Mouse (Mus musculus) MN1 (cell line): Measurements from ENCODE around the gene Mtrex.
A peak's percentile ranks its signal among the peaks of the same experiment; 100 is the strongest.

ENCODE experiments used
- DNase-seq: peaks from one replicate; pipeline ENCODE4 v3.0.0-alpha.2; 2016; ENCODE audit warnings: low spot score

The Mtrex gene

DNA sequence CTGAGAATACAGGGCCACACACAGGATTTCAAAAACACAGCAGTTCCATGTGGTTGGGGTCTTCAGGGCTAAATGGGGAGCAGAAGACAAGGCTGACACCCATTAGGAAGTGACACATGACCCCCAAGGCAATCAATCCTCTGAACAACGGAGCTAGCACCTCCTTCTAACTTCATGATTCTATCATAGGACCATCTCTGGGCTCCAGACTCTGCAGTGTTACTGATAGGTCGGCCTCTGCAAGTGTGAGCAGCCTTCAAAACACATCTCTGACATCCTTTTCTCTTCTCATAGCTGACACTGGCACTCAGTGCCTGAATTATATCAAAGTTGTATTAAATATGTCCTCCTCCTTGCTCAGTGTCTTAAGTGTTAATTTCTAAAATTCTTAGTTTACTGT lies 94.6 kb downstream of the Mtrex start:
- no peak for DNase-seq

DNA sequence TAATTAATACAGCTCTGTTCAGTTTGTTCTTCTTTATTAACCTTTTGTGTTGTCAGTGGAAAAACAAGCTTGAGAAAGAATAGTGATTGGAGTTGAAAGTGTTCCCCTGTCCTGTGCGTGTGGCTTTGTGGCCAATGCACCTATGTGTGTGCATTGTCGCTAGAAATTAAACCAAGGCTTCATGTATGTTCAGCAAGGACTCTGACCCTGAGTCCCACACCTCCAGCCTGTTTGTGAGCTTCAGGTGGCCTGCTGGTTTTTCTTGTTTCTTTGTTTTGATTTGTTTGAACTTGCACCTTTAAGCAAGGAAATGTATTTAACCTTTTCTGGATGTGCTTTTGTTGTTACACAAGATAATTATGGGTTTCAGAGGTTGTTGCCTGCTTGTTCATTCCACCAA lies 97.6 kb downstream of the Mtrex start:
- DNase-seq = no peak

DNA sequence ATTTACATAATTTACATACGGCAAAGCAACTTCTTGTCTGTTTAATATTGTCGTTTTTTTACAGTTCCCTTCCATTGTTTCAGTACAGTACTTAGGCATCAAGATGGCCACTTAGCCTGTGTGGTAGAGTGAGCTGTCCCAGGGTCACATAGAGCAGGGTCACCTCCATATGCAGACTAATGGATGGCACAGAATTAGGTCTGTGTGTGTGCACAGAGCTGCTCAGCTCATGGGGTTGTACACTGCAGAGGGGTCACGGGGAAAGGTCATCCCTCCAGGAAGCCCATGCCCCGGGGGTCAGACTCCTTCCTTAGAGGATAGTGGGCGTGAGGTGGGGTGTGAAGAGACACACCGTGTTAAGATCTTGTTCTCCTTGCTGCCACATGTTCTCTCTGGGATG lies 101.7 kb downstream of the Mtrex start:
- DNase-seq = no peak

DNA sequence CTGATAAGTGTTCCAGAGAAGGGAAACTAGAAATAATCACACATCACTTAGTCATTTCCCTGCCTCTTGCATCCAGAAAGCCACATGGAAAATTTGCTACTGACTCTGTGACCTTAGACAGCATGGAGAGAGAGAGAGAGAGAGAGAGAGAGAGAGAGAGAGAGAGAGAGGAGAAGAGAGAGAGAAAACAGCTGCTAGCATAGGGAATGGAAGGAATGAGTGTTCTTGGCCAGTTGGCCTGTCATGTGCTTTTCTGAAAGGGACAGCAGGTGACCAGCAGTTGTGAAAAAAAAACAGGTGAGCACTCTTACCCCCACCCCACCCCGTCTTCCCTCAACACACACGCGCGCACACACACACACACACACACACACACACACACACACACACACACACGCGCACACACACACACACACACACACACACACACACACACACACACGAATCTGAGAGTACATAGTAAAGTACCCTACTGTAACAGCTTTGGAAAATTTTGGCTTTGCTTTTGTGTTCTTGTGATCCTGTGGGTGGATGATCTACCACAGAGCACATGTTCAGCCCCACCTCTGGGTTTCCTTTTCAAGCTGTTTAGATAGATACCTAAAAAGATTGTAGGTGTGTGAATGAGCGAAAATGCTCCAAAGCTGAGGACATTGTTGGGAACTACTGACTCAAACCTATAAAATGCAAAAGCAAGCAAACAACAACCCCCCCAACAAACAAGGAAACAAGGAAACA lies 103.1 kb downstream of the Mtrex start:
- DNase-seq = peak; percentile 28

DNA sequence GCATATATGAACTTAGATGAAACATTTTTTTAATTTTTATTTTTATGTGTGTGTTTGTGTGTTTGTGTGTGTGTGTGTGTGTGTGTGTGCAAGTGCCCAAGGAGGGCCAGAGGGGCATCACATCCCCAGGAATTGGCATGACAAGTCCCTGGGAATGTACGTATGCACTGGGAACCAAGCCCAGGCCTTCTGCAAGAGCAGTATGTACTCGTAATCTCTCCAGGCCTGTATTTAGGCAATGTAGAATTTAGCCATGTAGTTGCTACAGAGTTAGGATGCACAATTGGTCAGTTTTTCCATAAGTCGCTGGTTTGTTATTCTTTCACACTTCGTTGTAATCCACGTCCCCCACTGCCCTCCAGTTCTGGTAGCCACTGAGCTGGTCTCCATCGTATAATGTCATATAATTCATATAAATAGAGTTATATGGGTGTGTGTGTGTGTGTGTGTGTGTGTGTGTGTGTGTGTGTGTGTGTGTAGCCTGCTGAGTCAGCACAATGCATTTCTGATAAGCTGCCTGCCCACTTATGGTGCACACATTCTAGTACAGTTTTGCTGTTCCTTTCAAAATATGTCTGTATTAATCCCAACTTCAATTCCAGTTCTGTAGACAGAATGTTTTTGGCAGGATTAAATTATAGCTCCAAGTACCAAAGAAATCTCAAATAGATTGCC lies 103.8 kb downstream of the Mtrex start:
- DNase-seq = no peak

DNA sequence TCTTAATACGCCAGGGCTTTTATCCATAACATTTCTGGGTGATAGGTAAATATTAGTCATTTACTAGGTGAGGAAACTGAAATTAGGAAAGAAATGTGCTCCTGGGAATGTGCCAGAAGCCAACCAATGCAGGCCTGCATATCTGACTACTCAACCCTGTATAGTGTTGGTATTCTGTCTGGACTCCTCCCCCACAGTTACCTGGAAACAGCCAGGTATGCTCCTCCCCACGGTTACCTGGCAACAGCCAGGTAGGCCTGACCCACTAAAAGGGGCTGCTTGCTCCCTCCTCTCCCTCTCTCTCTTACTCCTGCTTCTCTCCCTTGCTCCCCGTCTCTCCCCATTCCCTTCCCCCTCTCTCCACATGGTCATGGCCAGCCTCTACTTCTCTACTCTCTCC lies 104.8 kb downstream of the Mtrex start:
- no peak for DNase-seq

DNA sequence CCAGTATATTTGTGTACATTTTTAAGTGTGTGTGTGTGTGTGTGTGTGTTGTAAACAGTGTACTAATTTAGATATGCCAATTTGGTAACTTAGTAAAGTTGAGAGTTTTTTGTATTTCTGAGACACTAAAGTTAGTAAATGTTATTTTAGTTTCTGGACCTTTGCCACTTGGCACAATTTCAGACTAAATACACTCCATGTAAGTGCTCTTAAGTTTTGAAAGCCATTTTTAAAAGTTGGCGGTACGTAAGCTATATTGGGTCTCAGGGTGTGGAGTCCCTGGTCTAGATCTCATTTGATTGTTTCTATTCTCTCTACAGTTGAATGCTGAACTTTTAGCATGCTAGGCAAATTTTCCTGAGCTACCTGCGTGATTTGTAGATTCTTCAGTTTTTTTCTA lies 109.1 kb downstream of the Mtrex start:
- DNase-seq = no peak
